Mouse (Mus musculus): ENCODE measurements around the gene Dbnl. TPM values are rescaled to one million over a fixed set of nuclear protein-coding genes. Genes with fewer than 3 reads are reported as not detected.
A peak's percentile ranks its signal among the peaks of the same experiment; 100 is the strongest.

Dbnl gene
- 60.0 and 109 TPM in 2 replicates for polyA plus RNA-seq (2012; rRNA removed)

DNA sequence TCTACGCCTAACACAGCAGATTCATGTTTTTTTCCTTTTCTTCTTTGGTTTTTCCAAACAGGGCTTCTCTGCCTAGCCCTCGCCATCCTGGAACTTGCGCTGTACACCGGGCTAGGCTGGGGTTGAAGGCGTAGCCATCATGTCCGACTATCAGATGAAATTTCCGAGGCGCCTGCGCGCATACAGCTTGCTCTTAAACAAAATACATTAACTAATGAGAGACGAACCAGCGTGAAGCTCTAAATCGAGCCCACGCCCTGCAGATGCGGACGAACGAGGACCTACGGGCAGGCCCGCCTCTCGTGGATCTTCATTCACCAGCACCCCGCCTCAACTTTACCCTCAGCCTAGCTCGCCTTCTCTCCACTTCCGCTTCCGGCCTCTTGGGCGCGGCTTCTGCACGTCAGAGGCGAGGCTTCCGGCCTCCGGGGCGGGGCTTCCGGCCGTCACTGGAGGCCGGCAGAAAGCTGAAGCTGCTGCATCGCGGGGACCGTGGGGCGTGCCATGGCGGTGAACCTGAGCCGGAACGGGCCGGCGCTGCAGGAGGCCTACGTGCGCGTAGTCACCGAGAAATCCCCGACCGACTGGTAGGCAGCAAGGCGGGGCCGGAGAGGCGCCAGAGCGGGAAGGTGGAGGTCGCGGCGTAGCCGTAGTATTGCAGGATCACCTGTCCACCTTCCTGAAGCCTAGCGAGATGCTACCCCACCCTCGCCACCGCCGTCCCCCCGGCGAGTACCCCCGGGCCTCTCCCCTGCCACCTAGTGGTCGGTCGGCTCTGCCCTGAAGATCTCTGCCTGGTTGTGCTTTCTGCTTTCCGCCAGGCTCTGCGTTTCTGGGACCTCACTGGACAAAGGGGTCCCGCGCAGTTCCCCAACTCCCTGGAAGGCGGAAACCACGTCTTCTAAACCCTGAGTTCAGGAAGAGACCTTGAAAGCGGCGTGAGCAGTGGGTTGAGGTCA lies at the start of gene Dbnl:
Gene Dbnl, plus strand, starts transcription at position 433 of the 959 bp plus-strand sequence.
- under 1% methylated on average over 74 of the region's 74 CpGs for WGBS
- Histone ChIP-seq H3K27ac (ENCODE audit: insufficient read depth, low read depth, low read length) (peak within 1 kb of the TSS; percentile 96), H3K36me3 (ENCODE audit: control insufficient read depth, insufficient read depth, low read length) (peaks cover 19% of the 10 kb centered on the region), H3K4me1 (ENCODE audit: control insufficient read depth, insufficient read depth, insufficient read length, low read length) (peaks cover 17% of the 10 kb centered on the region; the same call in 1 of the 2 replicates), H3K4me3 (ENCODE audit: low read depth, low read length) (peak within 1 kb of the TSS; percentile 88), H3K27me3 (ENCODE audit: control insufficient read depth, insufficient read depth, low read length) (no peaks in the 10 kb centered on the region)
- TF ChIP-seq POLR2A (IDR thresholded peaks at IDR 0.05; ENCODE audit: low read depth, low read length) (peak; percentile 91), CTCF (IDR thresholded peaks at IDR 0.05; ENCODE audit: extremely low read depth, insufficient read length, insufficient replicate concordance, low read depth, low read length) (peak; percentile 68)

DNA sequence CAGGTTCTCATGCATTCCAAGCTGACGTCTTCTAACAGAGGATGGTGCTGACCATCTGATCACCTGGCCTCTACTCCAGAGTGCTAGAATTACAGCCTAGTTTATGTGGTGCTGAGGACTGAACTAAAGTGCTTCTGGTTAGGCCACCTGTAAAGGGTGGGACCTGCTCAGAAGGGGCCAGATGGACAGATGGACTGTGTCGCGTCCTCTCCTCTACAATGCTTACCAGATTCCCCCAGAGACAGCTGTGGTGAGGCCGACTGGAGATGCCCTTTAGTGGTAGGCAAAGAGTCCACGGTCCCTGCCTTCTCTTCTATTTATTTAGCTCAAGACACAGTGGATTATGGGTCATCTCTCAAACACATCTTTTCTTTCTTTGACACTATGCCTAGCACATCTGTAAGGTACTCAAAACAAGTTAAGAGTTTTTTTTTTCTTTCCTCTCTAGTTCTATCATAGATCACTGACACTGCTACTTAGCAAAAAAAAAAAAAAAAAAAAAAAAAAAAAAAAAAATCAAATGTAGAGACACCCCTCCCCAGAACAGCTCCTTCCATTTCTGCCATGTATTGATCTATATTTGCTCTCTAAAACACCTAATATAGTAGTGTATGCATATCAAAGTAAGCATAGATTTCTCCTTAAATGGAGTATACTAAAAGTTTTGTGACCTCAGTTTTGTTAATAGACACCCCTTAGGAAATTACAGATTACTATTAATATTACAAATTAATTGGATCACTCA lies 49.2 kb upstream of the Dbnl start:
- Histone ChIP-seq H3K4me3 (ENCODE audit: low read depth, low read length) (peak overlapping the region; percentile 37; the same call in 1 of the 2 replicates), H3K36me3 (ENCODE audit: control insufficient read depth, insufficient read depth, low read length) (no peaks in the 10 kb centered on the region), H3K27ac (ENCODE audit: insufficient read depth, low read depth, low read length) (peak overlapping the region; percentile 60), H3K4me1 (ENCODE audit: control insufficient read depth, insufficient read depth, insufficient read length, low read length) (peaks cover 12% of the 10 kb centered on the region; the same call in 1 of the 2 replicates), H3K27me3 (ENCODE audit: control insufficient read depth, insufficient read depth, low read length) (no peaks in the 10 kb centered on the region)
- TF ChIP-seq POLR2A (IDR thresholded peaks at IDR 0.05; ENCODE audit: low read depth, low read length): no peak
- no peak for TF ChIP-seq CTCF (IDR thresholded peaks at IDR 0.05; ENCODE audit: extremely low read depth, insufficient read length, insufficient replicate concordance, low read depth, low read length)
- 77% methylated on average over 5 of the region's 5 CpGs for WGBS

- H3K4me1 ChIP-seq (ENCODE audit: control insufficient read depth, insufficient read depth, insufficient read length, low read length): peaks cover 5% of the 10 kb centered on the region; the same call in 1 of the 2 replicates
- peak overlapping the region; percentile 91 for H3K27ac ChIP-seq (ENCODE audit: insufficient read depth, low read depth, low read length)
- H3K36me3 ChIP-seq (ENCODE audit: control insufficient read depth, insufficient read depth, low read length): no peaks in the 10 kb centered on the region
- WGBS: 12% methylated on average over 3 of the region's 3 CpGs
- TF ChIP-seq CTCF (IDR thresholded peaks at IDR 0.05; ENCODE audit: extremely low read depth, insufficient read length, insufficient replicate concordance, low read depth, low read length) (no peak), POLR2A (IDR thresholded peaks at IDR 0.05; ENCODE audit: low read depth, low read length) (peak; percentile 72; the same call in 1 of the 2 replicates)
- H3K27me3 ChIP-seq (ENCODE audit: control insufficient read depth, insufficient read depth, low read length): no peaks in the 10 kb centered on the region
- H3K4me3 ChIP-seq (ENCODE audit: low read depth, low read length): peak overlapping the region; percentile 50
These were observed 48.4 kb upstream of the Dbnl start for GRCm38 (mm10) chr11:5739846-5740245.

DNA sequence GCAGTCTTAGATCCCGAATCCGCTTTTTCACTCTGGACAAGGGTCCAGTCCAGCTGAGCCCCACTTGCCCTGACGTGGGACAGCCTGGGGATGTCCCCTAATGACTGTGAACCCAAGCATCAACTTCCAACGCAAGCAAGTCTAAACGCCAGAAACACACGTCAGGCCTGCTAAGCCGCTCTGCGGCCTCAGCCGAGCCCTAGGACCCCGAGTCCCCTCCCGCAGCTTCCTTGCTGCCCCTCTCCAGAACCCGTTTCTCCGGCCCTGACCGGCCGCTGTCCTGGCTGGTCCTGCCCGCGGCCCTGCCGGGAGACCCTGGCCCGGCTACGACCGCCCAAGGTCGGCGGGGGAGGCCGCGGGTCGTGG lies 47.7 kb upstream of the Dbnl start:
- TF ChIP-seq CTCF (IDR thresholded peaks at IDR 0.05; ENCODE audit: extremely low read depth, insufficient read length, insufficient replicate concordance, low read depth, low read length) (no peak), POLR2A (IDR thresholded peaks at IDR 0.05; ENCODE audit: low read depth, low read length) (no peak)

DNA sequence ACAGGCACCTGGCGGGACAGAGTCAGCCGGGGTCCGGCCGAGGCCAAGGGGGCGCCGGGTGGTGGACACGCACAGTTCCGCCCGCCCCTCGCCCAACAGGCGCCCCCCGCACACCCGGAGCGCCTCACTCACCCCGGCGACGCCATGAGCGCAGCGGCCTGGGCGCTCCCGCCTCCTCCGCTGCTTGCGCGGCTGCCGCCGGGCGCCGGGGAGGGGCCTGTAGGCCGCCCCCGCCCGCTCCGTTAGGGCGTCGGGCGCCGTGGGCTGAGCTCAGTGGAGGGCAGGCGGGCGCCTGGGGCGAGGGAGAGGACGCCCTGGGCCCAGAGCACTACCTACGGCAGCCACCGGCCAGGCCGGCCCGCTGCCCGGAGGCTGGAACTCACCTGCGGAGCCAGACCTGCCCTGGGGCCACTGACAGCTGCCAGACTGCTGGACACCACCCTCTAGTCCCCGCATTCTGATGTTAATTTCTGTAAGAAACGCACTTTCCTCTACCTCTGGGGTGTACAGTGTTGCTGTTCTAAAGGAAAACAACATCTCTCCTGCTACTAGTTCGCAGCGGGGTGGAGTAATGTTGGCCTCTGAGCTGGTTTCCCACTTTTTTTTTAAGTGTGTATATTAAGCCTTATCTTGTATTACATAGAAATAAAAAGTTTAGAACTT lies 47.2 kb upstream of the Dbnl start:
- under 1% methylated on average over 44 of the region's 50 CpGs for WGBS
- TF ChIP-seq CTCF (IDR thresholded peaks at IDR 0.05; ENCODE audit: extremely low read depth, insufficient read length, insufficient replicate concordance, low read depth, low read length) (no peak), POLR2A (IDR thresholded peaks at IDR 0.05; ENCODE audit: low read depth, low read length) (peak; percentile 95)
- no peaks in the 10 kb centered on the region for H3K36me3 ChIP-seq (ENCODE audit: control insufficient read depth, insufficient read depth, low read length)
- H3K4me1 ChIP-seq (ENCODE audit: control insufficient read depth, insufficient read depth, insufficient read length, low read length): peaks cover 3% of the 10 kb centered on the region; the same call in 1 of the 2 replicates
- H3K27ac ChIP-seq (ENCODE audit: insufficient read depth, low read depth, low read length): peak overlapping the region; percentile 91
- H3K4me3 ChIP-seq (ENCODE audit: low read depth, low read length): peak overlapping the region; percentile 87
- H3K27me3 ChIP-seq (ENCODE audit: control insufficient read depth, insufficient read depth, low read length): no peaks in the 10 kb centered on the region

More for the DNA sequence above, 47.7 kb upstream of the Dbnl start:
- peak overlapping the region; percentile 91 for H3K27ac ChIP-seq (ENCODE audit: insufficient read depth, low read depth, low read length)
- H3K36me3 ChIP-seq (ENCODE audit: control insufficient read depth, insufficient read depth, low read length): no peaks in the 10 kb centered on the region
- 2% methylated on average over 26 of the region's 26 CpGs for WGBS
- peaks cover 3% of the 10 kb centered on the region; the same call in 1 of the 2 replicates for H3K4me1 ChIP-seq (ENCODE audit: control insufficient read depth, insufficient read depth, insufficient read length, low read length)
- peak overlapping the region; percentile 87 for H3K4me3 ChIP-seq (ENCODE audit: low read depth, low read length)
- no peaks in the 10 kb centered on the region for H3K27me3 ChIP-seq (ENCODE audit: control insufficient read depth, insufficient read depth, low read length)

GRCm38 (mm10) chr11:5742106-5742505 lies 46.2 kb upstream of the Dbnl start:
- H3K4me3 ChIP-seq (ENCODE audit: low read depth, low read length): no peak overlapping the region
- no peaks in the 10 kb centered on the region for H3K36me3 ChIP-seq (ENCODE audit: control insufficient read depth, insufficient read depth, low read length)
- WGBS: 63% methylated on average over 7 of the region's 7 CpGs
- TF ChIP-seq CTCF (IDR thresholded peaks at IDR 0.05; ENCODE audit: extremely low read depth, insufficient read length, insufficient replicate concordance, low read depth, low read length) (peak; percentile 60; the same call in 1 of the 2 replicates), POLR2A (IDR thresholded peaks at IDR 0.05; ENCODE audit: low read depth, low read length) (no peak)
- no peak overlapping the region for H3K27ac ChIP-seq (ENCODE audit: insufficient read depth, low read depth, low read length)
- H3K27me3 ChIP-seq (ENCODE audit: control insufficient read depth, insufficient read depth, low read length): no peaks in the 10 kb centered on the region
- peaks cover 3% of the 10 kb centered on the region; the same call in 1 of the 2 replicates for H3K4me1 ChIP-seq (ENCODE audit: control insufficient read depth, insufficient read depth, insufficient read length, low read length)

Data from small intestine, adult 2 months (tissue).